Mouse (Mus musculus): Measurements from ENCODE around the gene R3hdm4.
"Not testable (repeated sequence)": the region's sequence is repeated elsewhere in the genome, so short reads cannot be mapped to it uniquely, and the experiment has no call there.

R3hdm4 gene

DNA sequence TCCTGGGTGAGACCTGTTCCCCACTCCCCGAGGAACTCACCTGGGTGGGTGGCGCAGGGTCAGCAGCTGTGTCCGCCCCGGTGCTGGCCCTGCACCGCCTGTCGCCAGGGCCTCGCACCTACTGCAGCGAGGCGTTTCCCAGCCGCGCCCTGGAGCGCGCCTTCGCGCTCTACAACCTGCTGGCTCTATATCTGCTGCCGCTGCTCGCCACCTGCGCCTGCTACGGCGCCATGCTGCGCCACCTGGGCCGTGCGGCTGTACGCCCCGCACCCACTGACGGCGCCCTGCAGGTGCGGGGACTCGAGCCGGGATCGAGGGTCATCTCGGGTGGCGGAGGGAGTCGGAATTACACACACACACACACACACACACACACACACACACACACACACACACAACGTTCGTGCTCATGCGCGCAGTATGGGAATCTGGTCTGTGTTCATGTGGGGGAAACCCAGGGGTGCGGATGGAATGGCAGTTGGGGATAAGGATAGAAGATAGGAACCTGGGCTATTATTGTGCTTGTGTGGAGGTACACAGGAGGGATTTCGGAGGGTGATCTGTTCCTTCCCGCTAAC is at the start of gene R3hdm4:
Gene R3hdm4, minus strand, starts transcription at position 251 of the 578 bp plus-strand sequence.
- peak; percentile 62 for DNase-seq (ENCODE audit: low read depth, low spot score)

DNA sequence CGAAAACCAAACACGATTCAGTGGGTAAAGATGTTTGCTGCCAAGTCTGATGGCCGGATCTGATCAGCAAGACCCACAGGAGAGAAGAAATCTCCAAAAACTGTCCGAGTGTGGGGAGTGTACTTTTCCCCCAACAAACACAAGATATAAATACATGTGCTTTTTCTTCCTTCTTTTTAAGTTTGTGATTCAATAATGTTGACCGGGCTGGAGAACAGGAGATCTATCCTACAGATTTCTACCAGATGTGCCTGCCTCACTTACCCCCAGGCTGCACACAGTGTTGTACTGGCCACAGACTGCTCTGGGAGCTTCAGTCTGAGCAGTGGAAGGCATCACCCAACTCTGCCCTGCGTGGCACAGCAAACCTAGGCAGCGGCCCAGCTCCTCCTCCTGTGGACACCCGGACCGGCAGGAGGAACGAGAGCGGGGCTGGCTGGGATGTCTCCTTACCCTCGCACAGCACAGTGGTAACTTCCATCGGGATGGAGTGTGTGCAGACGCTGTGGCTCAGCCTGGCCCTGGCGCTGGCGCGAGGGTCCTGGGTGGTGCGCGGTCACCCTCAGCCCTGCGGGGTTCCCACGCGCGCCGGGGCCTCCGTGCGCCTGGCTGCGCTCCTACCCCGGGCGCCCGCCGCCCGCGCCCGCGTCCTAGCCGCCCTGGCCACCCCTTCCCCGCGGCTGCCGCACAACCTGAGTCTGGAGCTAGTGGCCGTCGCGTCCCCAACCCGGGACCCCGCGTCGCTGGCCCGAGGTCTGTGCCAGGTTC is 49.6 kb upstream of the R3hdm4 start, which contains the start of gene Grin3b:
Gene Grin3b, plus strand, starts transcription at position 301 of the 768 bp plus-strand sequence.
- DNase-seq (ENCODE audit: low read depth, low spot score), result no peak

DNA sequence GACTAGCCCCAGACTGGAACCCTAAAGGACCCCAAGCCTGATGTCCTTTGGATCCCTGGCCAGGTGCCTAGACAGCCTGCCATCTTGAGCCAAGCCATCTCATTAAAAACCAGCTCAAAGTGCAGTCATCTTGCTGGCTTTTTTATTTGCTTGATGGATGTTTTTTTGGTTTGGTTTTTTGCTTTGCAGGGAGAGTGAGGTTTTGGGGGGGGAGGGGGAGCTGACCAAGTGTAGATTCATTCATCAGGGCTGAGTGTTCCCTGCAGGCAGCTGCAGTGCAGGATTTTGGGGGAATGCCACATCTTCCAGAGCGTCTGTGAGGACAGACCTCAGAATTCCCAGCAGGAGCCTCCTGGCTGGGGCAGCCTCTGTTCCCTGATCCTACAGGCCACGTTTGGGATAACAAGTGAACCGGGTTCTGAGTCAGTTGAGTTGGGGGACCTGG is 48.1 kb upstream of the R3hdm4 start:
- DNase-seq (ENCODE audit: low read depth, low spot score), result peak; percentile 44

DNA sequence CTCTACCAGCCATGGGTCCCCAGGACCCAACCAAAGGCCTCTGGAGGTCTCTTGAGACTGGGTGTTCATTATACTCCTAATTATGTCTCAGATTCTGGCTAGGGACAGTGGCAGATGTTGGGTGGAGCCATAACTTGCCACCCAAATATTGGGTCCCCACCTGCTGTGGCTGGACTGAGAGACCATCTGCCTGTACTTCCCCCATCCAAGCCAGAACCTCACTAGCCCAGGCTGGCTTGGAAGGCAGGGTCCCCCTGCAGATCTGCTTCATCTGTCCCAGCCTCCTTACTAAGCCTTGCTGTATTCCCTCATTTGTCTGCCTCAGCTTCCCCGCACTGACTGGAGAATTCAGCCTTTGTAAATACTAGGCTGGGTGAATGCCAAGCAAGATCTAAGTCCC is 47.2 kb upstream of the R3hdm4 start:
- no peak for DNase-seq (ENCODE audit: low read depth, low spot score)

DNA sequence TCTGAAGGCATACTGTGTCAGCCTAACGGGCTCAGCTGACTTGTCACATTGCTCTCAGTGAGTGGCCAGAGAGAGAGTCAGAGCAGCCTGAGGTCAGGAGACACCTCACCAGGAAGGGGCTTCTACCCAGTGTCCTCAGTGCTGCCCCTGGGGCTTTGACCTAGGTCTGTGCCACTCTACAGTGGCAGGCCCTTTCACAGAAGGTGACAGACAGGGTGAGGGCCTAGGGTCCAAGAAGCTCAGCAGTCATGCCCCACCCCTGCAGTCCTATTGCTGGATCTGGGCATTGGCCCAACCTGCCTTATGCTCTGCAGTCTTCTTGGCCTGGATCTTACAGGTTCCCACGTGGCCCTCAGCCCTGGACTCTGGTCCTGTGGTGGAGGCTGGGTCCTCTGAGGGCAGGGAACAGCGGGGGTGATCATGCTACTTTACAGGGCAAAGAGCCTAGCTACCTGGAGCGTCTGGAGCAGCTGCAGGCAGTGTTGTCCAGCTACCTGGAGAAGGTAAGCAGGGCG is 45.9 kb upstream of the R3hdm4 start:
- DNase-seq (ENCODE audit: low read depth, low spot score), result no peak

DNA sequence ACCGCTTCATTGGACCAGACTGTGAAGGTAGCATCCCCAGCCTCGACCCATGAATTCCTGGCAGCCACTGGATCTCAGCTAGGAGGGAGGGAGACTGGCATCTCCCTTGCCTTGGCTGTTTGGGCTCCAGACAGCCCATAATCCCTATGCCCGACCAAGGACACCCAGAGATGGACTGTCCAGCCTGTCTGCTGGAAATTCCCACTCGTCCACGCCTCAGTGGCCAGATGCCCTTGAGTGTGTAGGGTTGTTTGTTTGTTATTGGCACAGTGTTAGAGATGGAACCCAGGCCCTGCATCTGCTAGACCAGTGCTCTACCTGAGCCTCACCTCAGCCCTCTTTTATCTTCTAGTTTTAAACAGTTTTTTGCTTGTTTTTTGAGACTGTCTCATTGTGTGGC is 44.3 kb upstream of the R3hdm4 start:
- no peak for DNase-seq (ENCODE audit: low read depth, low spot score)

DNA sequence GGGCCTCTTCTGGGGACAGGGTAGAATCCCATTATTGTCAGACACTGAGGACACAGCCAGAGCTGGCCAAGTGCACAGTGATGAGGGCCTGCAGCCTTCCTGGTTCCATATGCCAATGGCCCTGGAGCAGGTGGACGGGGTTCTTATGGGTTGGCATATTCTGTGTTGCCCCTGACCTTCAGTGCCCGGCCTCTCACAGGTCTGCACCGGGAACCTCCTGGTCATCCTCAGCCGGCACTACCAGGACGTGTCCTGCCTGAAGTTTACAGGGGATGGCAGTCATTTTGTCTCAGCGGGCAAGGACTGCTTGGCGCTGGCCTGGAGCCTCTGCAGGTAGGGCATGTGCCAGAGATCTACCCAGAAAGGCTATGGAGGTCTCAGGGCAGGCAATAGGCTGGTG is 43.7 kb upstream of the R3hdm4 start:
- DNase-seq (ENCODE audit: low read depth, low spot score), result no peak

DNA sequence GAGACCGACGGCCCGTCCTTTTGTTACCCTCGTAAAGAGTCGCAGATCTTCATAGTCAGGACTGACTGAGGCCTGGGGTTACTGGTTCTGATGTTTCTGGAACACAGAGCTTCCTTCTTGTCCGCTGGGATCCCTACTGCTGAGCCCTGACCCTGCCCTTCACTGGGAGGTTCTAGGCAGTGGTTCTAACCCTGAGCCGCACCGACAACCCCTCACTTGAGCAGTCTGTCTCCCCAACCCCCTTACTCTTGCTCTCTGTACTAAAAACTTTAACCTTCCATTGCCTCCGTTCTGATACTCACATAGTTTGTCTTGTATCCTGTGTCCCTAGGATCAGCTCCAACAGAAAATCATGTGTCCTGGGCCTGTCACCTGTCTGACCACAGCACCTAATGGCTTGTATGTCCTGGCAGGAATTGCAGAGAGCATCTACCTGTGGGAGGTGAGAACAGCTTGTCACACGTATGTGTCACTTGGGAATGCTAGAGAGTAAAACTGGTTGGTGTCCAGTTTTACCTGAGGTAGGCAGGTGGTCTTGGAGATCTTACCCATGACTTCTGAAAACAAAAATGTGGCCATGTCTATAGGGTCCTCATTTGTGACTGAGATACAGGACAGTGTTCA is 39.8 kb upstream of the R3hdm4 start:
- DNase-seq (ENCODE audit: low read depth, low spot score), result no peak

DNA sequence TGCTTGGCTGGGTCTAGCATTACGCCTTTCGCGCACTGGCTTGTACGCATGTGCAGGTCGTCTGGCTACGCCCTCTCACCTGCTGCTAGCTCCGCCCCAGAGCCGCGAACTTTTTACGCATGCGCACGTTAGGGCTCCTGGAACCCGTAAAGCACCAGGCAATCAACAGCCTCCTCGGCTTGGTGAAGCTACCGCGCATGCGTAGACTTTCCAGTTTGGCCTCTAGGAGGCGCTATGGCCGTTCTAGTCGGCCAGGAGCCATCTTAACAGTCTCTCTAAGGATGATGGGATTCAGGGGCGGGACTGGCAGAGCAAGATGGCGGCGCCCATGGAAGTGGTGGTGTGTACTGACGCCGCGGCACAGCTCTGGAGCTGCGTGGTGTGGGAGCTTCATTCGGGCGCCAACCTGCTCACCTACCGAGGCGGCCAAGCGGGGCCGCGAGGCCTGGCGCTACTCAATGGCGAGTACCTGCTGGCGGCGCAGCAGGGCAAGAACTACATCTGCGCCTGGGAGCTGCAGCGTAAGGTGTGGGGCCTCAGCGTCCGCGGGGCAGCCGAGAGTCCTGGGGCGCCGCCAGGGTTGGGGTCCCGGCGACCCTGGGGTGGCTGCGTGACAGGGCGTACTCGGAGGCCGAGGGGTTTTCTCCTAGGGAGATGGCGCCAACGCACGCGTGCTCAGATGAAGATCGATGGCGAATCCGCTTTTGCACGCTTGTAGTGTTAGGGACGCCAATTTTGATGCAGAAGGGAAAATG is 39.0 kb upstream of the R3hdm4 start, which contains the start of gene Wdr18:
Gene Wdr18, plus strand, starts transcription at position 306 of the 755 bp plus-strand sequence.
- peak; percentile 100 for DNase-seq (ENCODE audit: low read depth, low spot score)

DNA sequence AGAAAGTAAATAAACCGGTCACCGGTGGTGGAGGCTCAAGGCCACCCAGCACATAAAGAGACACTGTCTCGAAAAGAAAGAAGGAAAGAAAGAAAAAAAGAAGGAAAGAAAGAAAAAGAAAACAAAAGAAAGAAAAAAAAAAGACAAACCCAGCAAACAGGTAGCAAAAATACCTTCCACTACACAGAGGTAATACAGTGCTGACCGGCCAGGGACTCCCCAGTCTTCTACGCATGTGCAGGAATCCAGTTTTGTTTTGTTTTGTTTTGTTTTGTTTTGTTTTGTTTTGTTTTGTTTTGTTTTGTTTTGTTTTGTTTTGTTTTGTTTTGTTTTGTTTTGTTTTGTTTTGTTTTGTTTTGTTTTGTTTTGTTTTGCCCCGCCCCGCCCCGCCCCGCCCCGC is 38.4 kb upstream of the R3hdm4 start:
- not testable (repeated sequence) for DNase-seq (ENCODE audit: low read depth, low spot score)

DNA sequence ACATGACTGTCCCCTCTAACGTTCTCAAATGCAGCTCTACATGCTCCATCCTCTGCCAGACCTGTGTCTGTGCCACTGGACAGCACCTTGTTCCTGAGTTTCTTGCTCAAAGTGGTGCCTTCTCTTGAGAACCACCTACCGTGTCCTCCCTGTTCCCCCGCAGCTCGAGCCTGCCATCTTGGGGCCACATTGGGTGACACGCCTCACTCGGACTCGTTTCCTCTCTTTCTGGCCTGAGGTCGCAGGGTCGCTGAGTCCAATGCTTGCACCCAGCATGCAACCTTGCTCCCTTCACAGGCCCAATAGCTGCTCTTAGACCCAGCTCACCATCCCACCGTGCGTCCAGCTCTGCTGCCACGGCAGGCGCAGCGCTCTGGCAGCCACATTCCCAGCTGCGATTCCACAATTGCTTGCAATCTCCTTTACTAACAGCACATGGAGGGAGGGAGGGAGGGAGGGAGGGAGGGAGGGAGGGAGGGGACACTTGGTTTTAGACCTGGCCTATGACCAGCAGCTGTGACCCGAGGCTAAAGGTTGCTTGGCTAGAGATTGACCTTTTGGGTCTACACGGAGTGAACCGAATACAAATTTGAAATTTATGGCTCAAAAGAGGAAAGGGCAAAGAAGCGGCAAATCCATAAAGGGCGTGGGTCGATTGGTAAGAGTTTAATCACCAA is 37.3 kb upstream of the R3hdm4 start:
- DNase-seq (ENCODE audit: low read depth, low spot score), result peak; percentile 91

DNA sequence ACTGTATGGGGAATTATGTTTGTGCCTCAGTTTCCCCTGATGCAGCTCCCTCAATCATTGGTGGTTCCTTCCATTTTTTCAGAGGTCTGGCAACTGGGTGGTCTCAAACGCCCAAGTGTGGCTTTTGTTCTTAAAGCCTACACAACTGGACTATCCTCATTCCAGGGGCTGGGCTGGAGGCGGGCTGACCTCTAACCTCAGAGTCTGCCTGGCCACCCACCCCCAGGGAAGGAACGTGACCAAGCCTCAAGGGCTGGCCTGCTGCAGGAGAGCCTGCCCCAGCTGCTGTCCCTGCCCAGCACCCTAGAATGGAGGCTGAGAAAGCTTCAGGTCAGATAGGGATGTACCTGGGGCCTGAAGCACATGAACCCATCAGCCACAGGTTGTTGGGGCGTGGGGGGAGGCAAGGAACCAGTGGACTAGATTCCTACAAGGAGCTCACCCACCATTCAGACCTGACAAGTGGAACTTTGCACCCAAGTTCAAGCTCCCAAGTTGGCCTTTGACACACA is 35.7 kb upstream of the R3hdm4 start:
- DNase-seq (ENCODE audit: low read depth, low spot score), result no peak

DNA sequence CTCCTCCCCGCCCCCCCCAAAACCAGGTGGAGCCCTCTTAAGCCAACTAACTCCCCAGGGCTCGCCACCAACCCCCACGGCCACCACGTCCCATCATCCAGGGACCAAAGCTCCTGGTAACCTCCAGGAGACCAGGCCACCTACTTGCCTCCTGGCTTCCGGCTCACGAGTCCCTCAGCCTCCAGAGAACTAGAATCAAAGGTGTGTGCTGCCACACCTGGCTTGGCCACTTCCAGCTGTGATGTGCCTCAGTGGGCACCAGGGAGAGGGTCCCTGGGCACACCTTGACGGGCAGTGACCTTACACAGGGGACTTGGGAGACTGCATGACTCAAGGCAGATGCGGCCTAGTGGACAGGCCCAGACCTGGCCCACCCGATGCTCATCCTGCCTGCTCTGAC is 34.7 kb upstream of the R3hdm4 start:
- no peak for DNase-seq (ENCODE audit: low read depth, low spot score)

DNA sequence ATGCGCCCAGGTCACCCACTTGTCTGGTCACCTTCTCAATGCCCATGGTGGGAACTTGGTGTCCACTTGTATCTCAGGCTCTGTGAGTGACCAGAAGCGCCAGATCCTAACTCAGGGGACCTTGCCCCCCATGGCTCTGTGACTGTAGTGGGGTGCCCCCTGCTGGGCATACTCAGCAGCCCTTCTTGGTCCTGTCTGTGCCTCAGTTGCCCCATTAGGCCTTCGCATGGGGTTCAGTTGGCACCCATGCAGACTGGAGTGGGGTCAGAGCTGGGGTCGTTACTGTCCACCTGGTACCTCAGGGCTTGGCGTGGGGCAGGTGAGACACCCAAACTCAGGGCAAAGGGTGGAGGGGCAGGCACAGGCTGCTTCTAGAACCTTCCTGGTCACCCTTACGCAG is 32.9 kb upstream of the R3hdm4 start:
- no peak for DNase-seq (ENCODE audit: low read depth, low spot score)

DNA sequence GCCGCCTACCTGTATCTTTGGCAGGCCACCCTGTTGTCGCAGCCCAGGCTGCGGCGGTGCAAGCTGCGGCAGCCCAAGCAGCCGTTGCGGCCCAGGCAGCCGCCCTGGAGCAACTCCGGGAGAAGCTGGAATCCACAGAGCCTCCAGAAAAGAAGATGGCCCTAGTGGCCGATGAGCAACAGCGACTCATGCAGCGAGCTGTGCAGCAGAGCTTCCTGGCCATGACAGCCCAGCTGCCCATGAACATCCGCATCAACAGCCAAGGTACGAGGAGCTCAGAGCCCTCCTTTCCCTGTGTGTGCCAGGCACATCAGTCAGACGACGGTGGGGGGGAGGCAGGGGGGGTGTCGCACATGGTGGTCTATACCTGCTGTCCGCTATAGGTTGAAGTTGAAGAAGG is 29.7 kb upstream of the R3hdm4 start:
- DNase-seq (ENCODE audit: low read depth, low spot score), result no peak

DNA sequence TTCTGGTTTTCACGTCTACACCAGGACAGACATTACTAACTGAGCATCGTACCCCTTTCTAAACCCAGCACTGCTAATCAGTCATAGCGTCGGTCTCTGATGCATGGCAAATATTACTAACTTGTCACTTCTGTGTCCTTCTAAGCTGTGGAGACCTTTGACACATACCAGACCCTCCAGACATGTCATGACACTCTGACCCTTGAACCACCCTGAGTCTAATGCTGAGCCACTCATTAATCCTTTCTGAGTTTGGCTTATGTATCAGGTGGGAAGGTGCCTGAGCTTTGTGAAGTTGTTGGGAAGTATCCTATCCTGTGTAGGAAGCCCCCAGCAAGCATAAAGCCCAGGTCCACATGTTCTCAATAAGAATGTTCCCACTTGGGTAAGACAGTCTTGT is 28.9 kb upstream of the R3hdm4 start:
- no peak for DNase-seq (ENCODE audit: low read depth, low spot score)

DNA sequence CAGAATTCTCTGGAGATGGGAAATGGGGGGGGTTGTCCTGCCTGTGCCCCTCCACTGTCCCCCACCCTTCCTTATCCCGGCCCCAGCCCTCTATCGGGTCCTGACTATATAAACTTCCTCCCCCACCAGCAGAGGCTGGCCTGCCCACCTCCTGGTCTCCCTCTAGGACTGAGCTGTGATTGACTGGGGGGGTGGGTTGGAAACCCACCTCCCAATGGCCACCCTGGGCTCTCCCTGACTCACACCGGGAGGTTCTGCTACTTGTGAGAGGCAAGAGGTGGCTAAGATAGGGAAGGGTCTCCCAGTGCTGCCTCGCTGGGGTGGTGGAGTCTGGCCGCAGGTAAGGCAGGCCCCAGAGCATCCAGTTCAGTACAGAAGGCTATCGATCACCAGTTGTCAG is 26.5 kb upstream of the R3hdm4 start:
- no peak for DNase-seq (ENCODE audit: low read depth, low spot score)

DNA sequence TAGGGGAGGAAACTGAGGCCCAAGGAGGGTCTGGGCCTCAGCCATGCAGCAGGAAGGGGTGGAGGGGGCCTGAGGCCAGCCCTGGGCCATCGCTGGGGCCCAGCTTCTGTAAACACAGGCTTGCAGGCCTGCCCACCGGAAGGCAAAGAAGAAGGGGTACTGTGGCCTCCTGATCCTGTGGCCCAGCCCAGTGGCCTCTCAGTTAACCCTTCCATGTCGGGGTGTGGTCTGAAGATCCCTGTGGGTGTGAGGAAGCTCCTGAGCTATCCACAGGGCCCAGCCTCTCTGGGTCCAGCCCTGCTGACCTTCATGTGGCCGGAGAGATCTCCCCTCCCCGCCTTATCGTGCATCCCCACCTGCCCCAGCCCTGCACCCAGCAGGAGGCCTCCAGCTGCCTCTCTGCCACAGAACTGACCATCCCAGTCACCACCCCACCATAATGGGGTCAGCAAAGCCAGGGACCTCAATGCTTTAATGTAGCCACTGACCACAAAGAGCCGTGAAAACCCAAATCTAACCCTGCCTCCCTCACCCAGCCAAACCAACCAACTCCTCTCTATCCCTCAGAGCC is 25.8 kb upstream of the R3hdm4 start:
- DNase-seq (ENCODE audit: low read depth, low spot score), result no peak

DNA sequence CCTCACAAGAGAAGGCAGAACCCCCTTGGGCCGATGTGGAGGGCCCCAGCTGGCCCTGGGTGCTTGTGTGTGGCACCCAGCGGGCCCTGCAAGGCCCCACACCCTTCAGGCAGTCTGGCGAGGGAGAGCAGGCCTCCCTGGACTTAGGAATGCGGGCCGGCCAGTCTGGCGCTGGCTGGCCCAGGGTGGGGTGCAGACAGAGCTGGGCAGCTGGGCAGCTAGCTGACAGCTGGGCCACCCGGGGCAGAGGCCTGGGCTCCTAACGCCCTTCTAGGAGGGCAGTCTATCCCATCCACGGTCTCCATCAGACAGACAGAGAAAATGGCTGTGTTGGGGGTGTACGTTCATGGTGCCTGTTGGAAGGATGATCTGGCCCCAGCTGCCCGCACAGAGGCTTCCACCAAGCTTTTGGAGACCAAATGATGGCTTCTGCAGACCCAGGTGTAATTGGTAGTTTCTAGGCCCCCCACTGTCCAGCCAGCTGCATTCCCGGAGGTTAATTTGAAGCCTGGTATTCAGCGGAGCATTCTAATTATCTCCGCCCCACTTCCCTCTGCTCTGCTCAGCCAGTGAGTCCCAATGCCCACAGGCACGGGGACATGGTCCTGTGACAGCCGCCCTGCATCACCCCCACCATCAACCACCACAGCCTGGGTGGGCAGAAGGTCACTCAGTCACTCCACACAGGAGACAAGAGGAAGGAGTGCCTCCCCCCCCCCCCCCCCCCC is 24.7 kb upstream of the R3hdm4 start:
- no peak for DNase-seq (ENCODE audit: low read depth, low spot score)

DNA sequence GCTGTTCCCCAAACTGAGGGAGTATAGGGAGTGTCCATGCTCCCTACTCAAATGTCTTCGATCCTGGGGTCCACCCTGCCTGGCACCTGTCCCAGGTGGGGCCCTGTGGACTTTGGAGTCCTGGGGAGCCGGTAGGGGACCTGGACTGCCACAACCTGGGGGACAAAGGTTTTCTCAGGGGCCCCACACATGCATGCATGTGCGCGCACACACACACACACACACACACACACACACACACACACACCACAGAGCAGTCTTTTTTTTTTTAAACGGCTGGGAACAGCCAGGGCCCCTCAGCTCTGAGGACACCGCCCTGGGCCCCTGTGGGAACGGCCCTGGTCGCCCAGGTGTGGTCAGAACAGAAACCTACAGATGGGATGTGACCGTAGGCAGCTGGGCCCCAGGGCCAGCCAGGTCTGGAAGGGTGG is 22.5 kb upstream of the R3hdm4 start:
- no peak for DNase-seq (ENCODE audit: low read depth, low spot score)

Measured in ZHBTc4 (cell line).